Mouse (Mus musculus) kidney, adult 2 months (tissue): ENCODE measurements at regions not wholly inside any gene's neighbourhood (a gene's known extent, or its start where the extent isn't known, plus 50 kb on each side); places are given as distances from the start of the nearest gene placed in this dataset.
"Not testable (repeated sequence)": the region's sequence is repeated elsewhere in the genome, so short reads cannot be mapped to it uniquely, and the experiment has no call there.

ENCODE experiments used
- DNase-seq: peaks from one replicate; pipeline ENCODE4 v3.0.0; 2021
- H3K27ac ChIP-seq: fragments of 200-500 bp; 2 replicates; pipeline ENCODE4 v1.5.1; 2012; ENCODE audit warnings: low read depth, low read length, control low read depth, inconsistent platforms; ENCODE audit not compliant: insufficient read depth
- H3K27me3 ChIP-seq: fragments of 200-500 bp; replicated peaks from 2 replicates; pipeline ENCODE4 v1.6.1; 2012; ENCODE audit warnings: mild to moderate bottlenecking, moderate library complexity, low read length, inconsistent platforms; ENCODE audit not compliant: control insufficient read depth, insufficient read depth
- H3K36me3 ChIP-seq: fragments of 200-500 bp; 2 replicates; pipeline ENCODE4 v1.6.1; 2012; ENCODE audit warnings: mild to moderate bottlenecking, moderate library complexity, low read length, inconsistent platforms; ENCODE audit not compliant: control insufficient read depth, insufficient read depth
- H3K4me1 ChIP-seq: fragments of 200-500 bp; 2 replicates; pipeline ENCODE4 v1.6.1; 2011; ENCODE audit warnings: low read length; ENCODE audit not compliant: control insufficient read depth, insufficient read depth
- H3K4me3 ChIP-seq: fragments of 200-500 bp; 2 replicates; pipeline ENCODE4 v1.5.1; 2011; ENCODE audit warnings: mild to moderate bottlenecking, low read depth, low read length, control low read depth; ENCODE audit not compliant: insufficient read depth
- CTCF ChIP-seq: fragments of 200-500 bp; conservative IDR thresholded peaks from 2 replicates; pipeline ENCODE4 v1.5.1; 2011; ENCODE audit warnings: low read depth, mild to moderate bottlenecking, control low read depth, low read length, moderate library complexity, mixed read lengths; ENCODE audit not compliant: insufficient read depth, insufficient read length
- POLR2A ChIP-seq: fragments of 200-500 bp; IDR thresholded peaks from one replicate; pipeline ENCODE4 v1.6.1; 2011; ENCODE audit warnings: low read depth, low read length, control low read depth
- WGBS: fragments of 180-500 bp; shearing (Covaris S2); methylation state at CpG from one replicate; pipeline ENCODE4 v1.1.7; 2018; 5-methylcytosine and 5-hydroxymethylcytosine counted together

GRCm38 (mm10) chr9:14058592-14059227, 216.2 kb upstream of the Sesn3 start:
- Histone ChIP-seq H3K27me3 (no peaks in the 10 kb centered on the region), H3K27ac (no peak overlapping the region), H3K4me1 (peaks cover 5% of the 10 kb centered on the region; the same call in 1 of the 2 replicates), H3K36me3 (no peaks in the 10 kb centered on the region), H3K4me3 (no peak overlapping the region)
- TF ChIP-seq POLR2A: no peak
- no peak for TF ChIP-seq CTCF
- DNase-seq: no peak
- WGBS: 45% methylated on average over 5 of the region's 5 CpGs

GRCm38 (mm10) chr9:14059228-14059779, 215.6 kb upstream of the Sesn3 start:
- DNase-seq: no peak
- Histone ChIP-seq H3K4me1 (peaks cover 2% of the 10 kb centered on the region; the same call in 1 of the 2 replicates), H3K27ac (peak overlapping the region; percentile 44; the same call in 1 of the 2 replicates), H3K27me3 (no peaks in the 10 kb centered on the region), H3K36me3 (no peaks in the 10 kb centered on the region), H3K4me3 (no peak overlapping the region)
- TF ChIP-seq POLR2A (no peak), CTCF (no peak)
- 59% methylated on average over 7 of the region's 7 CpGs for WGBS

- 96% methylated on average over 2 of the region's 2 CpGs for WGBS
- H3K27me3 ChIP-seq: no peaks in the 10 kb centered on the region
- no peak overlapping the region for H3K27ac ChIP-seq
- no peak overlapping the region for H3K4me3 ChIP-seq
- peaks cover 2% of the 10 kb centered on the region; the same call in 1 of the 2 replicates for H3K4me1 ChIP-seq
- TF ChIP-seq CTCF: no peak
- TF ChIP-seq POLR2A: no peak
- DNase-seq: no peak
- no peaks in the 10 kb centered on the region for H3K36me3 ChIP-seq
Observed at GRCm38 (mm10) chr9:14060257-14060656, 214.6 kb upstream of the Sesn3 start.

GRCm38 (mm10) chr9:14061389-14061788, 213.5 kb upstream of the Sesn3 start:
- peaks cover 2% of the 10 kb centered on the region; the same call in 1 of the 2 replicates for H3K4me1 ChIP-seq
- TF ChIP-seq POLR2A (no peak), CTCF (no peak)

GRCm38 (mm10) chr9:14061840-14062239, 213.0 kb upstream of the Sesn3 start:
- Histone ChIP-seq H3K27me3 (no peaks in the 10 kb centered on the region), H3K27ac (no peak overlapping the region), H3K36me3 (no peaks in the 10 kb centered on the region), H3K4me3 (no peak overlapping the region), H3K4me1 (peaks cover 2% of the 10 kb centered on the region; the same call in 1 of the 2 replicates)
- no peak for TF ChIP-seq CTCF
- TF ChIP-seq POLR2A: no peak
- peak; percentile 69 for DNase-seq
- 46% methylated on average over 9 of the region's 9 CpGs for WGBS

More at GRCm38 (mm10) chr9:14061389-14061788, 213.5 kb upstream of the Sesn3 start:
- DNase-seq: no peak
- WGBS: 76% methylated on average over 5 of the region's 5 CpGs
- Histone ChIP-seq H3K27ac (no peak overlapping the region), H3K36me3 (no peaks in the 10 kb centered on the region), H3K27me3 (no peaks in the 10 kb centered on the region), H3K4me3 (no peak overlapping the region)

- Histone ChIP-seq H3K27me3 (no peaks in the 10 kb centered on the region), H3K27ac (no peak overlapping the region), H3K4me3 (no peak overlapping the region), H3K4me1 (peaks cover 2% of the 10 kb centered on the region; the same call in 1 of the 2 replicates), H3K36me3 (no peaks in the 10 kb centered on the region)
- no peak for TF ChIP-seq CTCF
- TF ChIP-seq POLR2A: no peak
- 97% methylated on average over 1 of the region's 1 CpGs for WGBS
- no peak for DNase-seq
Observed at GRCm38 (mm10) chr9:14062706-14063105, 212.2 kb upstream of the Sesn3 start.

- not testable (repeated sequence) for DNase-seq, H3K27me3 ChIP-seq, H3K4me1 ChIP-seq, H3K36me3 ChIP-seq, H3K27ac ChIP-seq, H3K4me3 ChIP-seq
- WGBS: 92% methylated on average over 7 of the region's 7 CpGs
Observed at GRCm38 (mm10) chr9:14066741-14067140, 208.1 kb upstream of the Sesn3 start.
